Mouse (Mus musculus) thymus, postnatal 14 days (tissue): ENCODE measurements around the gene Stk39.

Experiments used
- DNase-seq: peaks from one replicate; pipeline ENCODE4 v3.0.0; 2021

Stk39 gene

DNA sequence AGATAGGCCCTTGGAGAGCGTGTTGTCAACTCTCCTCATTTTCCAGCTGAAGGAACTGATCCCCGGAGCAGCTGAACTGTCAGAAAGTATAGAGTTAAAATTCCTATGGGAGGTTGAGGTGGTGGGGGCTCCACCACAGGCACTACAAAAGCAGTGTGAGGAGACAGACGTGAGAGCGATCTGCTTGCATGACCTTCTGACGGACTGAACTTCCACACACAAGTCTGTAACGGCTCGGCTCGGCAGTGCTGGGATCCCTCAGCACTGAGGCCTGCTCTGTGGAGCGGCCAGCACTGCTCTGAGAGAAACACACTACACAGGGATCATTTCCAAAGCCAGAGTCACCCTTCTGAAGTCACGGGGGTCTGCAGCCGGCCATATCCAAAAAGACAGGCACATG, 92.4 kb downstream of the Stk39 start:
- no peak for DNase-seq

DNA sequence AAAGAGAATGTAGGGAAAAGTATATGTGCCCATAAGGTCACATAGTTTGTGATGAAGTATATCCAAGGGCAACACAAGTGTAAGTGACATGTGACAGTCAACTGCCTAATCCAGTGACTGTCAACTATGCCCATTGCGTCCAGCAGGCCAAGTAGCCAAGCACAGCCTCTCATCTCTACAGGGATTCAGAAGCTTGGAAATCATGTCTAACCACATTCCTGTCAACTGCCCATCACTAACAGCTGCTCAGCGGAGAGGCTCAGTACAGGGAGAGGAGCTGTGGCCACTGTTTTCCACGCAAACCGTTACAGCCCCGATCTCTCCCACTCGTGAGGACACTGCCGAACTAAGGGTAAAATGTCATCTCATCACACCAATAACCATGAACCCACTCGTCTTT, 93.7 kb downstream of the Stk39 start:
- DNase-seq, result no peak

DNA sequence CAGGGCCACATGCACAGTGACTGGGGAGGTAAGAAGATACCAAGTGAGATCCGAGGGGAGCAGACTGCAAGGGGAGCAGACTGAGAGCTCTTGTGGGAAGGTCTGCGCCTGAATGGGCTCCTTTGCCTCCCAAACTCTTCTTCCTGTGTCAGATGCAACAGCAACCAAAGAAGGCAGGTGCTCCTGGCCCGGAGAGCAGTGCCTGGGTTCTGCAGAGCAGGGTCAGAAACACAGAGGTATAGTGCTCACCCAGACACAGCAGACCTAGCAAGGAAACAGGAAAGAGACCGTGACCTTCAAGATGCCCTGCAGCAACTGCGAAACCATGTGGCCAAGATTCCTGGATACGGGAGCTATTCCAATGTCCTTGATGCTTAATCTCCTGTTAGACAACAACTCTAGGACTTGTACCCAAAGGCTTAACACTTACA, 94.8 kb downstream of the Stk39 start:
- no peak for DNase-seq

DNA sequence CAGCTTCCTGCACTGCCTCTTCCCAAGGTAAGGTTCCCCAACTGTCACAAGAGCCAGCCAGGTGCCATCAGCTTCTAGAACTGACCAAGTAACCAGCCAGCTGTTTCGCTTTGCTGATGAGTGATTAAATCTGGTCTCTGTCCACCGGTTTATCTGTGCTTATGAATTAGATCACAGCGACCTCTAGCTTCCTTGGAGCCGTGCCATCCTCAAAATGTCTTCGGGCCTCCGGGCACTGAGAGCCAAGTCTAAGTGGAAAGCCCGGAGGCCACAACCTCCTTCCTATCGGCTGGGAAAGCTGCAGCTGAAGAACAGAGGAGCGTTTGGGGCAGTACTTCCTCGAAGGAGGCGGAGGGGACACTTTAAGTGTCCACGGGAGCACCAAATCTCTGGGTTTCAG, 95.4 kb downstream of the Stk39 start:
- DNase-seq, result no peak

DNA sequence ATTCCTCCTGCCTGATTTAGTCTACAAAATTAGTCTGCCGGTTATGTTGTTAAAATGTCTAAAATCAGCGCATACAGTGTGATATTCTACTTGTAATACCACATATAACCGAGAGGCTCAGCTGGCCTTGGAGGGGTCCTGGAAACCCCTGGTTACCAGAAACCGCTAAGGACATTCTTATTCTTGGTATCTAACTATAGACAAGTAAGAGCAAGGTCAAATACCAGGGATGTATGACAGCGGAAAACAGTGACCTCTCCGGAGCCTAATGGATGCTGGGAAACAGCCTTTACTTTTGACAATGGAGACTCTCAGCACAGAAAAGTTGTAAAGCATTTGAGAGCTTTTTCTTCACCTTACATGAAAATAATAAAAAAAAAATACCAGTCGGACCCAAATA, 97.9 kb downstream of the Stk39 start:
- no peak for DNase-seq

DNA sequence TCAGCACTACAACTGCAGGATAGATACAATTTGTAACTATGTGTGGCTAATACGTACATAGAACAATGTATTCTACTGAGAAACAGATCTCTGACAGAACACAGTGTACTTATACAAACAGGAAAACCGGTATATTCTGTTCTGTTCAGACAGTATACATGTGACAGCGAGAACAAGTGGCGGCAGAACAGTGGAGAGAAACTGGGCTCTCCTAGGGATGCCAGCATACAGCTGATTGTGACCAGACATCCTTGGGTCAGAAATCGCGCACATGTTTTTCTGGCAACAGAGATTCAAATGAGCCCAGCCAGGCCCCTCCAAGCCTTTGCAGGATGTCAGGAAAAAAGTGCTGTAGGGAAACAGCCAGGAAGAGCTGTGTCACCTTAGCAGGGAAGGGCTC, 100.2 kb downstream of the Stk39 start:
- no peak for DNase-seq

DNA sequence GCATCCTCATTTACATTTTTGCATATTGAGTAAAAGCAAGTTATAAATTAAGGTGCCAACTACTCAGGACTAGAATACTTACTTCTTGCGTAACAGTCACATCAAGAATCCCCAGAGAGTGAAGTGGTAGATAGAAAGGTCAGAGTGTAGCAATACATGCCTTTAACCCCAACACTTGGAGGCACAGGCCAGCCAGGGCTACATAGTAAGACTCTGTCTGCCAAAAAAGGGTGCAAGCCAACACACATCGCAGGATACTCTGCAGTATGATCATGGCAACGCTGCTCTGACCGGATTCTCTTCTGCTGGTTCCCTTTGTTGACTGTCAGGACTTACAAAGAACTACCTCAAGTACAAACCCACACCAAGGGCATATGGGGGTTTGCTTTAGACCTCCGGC, 101.7 kb downstream of the Stk39 start:
- no peak for DNase-seq

DNA sequence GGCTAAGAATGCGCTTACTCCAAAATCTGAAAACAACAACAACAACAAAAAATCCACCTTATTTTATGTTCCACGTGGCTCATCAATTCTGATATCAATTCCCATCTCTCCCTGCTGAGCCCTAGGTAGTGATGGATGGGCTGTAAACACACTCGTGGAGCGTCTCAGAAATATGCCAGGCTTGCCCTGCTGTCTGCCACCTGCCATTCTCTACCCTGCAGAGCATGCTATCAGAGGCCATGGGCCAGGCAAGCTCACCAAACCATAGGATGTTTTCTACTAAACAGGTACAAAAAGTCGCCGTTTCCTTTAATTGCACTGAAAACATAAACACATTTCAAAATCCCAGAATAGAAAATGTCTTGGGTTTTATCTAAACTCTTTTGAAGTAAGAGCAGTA, 103.0 kb downstream of the Stk39 start:
- no peak for DNase-seq

DNA sequence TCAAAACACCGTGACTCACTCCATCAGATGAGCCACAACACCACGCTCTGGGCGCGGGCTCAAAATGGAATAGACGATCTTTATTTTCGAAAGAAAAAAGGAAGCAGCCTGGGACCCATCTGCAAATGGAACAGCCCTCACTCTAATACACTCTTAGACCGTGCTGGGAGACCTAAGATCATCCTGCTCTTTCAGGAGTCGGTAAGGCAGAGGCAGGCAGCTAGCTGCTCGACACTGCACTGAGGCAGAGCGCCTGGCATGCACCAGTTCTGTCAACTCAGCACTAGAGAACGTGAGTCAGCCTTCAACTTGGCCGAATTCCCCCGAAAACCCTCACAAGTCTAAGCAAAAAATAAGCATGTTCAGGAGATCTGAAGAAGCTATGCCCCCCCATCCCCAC, 104.1 kb downstream of the Stk39 start:
- DNase-seq, result no peak

DNA sequence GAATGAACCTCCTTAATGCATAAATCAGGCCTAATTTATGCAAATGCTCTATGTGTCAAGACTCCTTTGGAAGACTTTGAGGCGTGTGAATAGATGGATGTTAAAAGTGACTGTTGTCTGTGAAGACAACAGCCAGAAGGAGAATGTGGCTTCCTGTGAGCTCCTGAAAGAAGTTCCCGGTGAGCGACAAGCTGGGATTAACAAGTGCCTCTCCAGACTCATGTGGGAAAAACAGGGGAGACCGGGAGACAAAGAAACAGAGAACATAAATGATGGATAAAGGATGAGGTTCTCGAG, 105.2 kb downstream of the Stk39 start:
- no peak for DNase-seq

DNA sequence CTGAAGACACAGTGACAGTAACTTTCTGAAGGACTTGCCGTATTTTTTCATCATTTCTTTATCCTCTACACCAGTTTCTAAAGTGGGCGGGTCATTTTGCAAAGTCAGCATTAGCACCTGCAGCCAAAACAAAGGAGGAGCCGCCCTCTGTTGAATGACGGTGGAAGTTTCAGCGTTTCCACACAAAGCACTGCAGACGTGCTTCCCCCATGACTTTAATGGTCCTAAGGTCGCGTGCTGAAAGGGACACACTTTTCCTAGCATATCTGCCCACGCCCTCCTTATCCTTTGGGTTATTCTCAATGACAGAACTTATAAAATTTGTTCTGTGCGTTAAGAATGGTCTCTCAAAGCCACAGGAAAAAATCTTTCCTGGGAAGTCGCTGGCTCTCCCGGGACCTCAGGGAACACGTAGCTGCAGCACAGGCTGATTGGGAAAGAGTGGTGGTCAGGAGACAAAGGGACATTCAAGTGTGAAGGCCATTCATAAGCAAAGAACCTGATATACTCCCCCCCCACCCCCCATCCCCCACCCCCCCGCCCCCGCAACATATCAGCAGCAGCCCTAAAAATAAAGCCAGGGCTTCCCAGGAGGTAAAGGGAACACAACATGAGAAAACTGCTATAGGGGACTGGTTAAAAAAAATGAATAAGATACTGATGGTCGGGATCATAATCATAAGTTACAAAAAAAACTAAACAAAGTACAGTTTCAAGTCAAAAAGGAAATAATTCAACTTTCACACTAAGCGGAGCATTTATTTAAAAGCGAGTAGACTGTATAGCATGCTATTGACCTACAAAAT, 105.8 kb downstream of the Stk39 start:
- peak; percentile 66 for DNase-seq

DNA sequence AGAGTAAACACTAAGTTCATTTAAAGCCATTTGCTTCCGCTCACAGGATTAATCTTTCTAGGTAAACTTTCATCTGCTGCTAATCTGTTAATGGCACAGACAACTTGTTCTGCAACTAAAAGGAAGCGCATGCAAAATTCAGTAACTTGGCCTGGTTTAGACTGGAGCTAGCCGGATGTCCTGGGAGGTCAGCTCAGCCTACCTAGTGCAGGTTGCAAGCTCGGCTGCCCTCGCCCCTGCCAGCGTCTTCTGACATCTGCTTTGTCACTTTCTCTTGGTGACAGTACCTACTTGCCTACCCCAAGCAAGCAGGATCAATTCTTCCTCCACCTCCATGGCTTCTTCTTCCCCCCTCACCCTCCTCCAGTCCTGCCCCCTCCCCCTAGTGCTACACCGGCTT, 106.6 kb downstream of the Stk39 start:
- no peak for DNase-seq

DNA sequence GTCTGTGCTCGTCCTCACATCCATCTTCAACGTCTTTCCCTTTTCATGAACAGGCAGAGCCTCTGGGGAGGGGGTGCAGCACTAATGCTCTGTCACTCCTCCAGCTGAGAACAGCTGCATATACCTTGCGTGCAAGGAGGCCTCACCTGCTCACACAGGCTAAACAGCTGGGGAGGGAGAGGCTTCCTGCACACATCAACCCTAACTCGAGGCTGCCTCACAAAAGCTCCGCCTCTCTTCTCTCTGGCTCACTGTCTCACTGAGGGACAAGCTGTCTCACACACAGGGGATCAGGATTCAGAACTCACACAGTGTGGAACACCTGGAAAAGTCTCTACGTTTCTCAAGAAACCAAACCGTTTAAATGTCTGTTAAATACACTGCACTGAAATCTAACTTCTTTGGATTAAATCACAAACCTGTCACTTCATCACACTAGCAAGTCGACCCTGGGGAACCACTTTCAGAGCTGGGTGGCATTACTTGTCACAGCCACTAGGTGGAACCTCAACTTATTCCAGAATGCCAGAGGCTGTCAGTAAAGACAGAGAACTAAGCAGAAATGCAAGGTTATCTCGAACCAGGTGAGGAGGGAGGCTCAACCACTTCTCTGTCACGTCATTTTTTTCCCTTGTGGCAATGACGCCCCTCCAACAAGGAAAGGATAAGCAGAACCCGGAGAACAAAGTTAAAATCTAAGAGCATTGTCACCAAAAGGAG, 107.7 kb downstream of the Stk39 start:
- peak; percentile 72 for DNase-seq

DNA sequence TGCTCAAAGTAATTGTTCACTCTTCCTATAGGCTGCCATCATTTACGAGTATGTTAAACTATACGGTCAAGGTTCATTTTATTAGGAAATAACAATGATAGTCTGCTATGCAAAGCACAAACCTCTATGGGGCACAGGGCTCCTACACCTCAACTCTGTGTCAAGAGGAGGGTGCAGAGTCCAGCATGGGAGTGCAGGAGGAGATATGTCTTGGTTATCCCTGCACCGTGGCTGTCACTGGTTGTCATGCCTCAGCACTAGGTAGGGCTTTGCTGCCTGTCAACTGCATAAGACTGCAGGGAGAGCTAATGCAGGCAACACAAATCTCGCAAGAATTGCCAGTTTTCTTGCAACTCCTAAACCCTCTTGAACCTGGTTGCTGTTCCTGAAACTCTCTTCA, 108.9 kb downstream of the Stk39 start:
- no peak for DNase-seq

DNA sequence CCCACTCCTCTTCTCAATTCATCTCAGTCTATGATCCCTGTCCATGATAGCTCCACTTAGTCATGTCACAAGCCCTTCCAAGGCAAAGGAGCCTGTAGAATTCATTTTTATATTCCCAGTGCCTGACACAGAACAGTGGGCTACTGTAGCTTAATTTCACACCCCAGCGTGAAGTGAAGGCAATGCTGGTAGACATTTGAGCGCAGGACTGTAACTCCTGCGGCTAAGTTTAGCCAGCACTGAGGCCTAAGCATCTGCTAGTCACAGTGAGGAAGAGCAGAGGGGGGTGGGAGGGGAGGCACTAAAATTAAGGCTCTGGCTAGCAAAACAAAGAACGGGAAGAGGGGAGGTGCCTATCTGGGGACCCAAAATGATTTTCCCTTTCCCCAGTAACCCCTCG, 110.4 kb downstream of the Stk39 start:
- DNase-seq, result no peak

DNA sequence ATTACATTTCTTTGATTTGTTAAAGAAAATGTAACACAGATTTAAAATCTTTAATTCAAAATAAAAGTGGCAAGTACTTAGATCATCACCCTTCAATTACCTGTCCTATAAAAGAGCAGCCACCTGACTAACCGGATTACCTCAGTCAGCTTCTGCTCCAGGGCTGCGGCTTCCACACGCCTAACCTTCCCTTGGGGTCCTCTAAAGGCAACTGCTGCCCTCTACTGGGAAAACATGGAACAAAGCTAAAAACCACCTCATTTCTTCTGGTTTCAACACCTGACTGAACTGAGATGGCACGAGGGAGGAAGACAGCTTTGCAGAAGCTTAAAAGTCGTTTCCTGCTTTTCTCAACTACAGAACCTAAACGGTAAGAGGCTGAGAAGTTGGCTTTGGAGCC, 121.4 kb downstream of the Stk39 start:
- DNase-seq, result peak; percentile 83

DNA sequence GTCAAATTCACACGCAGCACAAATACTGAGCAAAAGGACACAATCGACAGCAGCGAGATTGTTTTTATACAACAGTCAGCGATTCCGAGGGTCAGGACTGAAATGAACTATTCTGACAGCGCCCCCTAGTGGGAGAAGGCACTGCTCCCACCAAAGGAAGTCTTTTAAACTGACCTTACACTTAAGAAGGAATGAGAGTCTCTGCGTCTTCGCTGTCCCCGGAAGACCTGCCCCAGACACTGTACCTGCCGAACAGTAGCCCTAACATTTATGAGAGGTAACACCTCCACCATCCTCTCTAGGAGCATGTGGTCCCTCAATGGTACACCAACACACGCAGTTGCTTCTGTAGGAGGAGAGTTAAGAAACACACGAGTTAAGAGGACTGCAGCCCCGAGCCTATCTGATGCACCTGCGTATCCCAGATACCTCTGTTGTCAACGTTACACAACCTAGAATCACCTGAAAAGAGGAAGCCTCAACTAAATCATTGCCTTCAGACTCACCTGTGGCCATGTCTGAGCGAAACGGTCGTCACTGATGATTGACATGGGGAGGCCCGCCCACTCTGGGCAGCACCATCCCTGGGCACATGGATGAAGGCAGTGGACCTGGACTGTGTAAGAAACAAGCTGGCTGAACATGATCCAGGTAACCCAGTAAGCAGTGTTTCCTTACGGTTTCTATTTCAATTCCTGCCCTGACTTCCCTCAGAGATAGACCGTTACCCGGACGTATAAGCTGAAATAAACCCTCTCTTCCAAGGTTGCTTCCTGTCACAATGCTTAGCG, 122.3 kb downstream of the Stk39 start:
- peak; percentile 79 for DNase-seq

DNA sequence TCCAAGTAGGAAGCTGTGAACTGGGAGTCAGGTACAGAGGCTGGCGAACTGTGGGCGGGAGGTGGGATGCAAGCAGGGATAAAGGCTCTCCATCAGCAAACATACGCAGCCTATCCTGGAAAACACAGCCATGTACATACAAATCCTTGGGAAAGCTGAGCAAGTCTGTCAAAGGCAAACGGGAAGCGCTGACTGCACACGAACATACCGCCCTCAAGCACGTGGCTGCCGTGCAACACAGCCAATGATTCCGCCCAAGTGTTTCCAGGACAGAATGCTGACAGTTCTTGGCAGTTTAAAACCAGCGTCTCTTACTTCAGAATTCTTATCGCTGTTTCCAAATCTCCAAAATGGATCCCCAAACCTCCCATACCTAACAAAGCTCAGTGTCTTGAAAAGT, 123.1 kb downstream of the Stk39 start:
- no peak for DNase-seq

DNA sequence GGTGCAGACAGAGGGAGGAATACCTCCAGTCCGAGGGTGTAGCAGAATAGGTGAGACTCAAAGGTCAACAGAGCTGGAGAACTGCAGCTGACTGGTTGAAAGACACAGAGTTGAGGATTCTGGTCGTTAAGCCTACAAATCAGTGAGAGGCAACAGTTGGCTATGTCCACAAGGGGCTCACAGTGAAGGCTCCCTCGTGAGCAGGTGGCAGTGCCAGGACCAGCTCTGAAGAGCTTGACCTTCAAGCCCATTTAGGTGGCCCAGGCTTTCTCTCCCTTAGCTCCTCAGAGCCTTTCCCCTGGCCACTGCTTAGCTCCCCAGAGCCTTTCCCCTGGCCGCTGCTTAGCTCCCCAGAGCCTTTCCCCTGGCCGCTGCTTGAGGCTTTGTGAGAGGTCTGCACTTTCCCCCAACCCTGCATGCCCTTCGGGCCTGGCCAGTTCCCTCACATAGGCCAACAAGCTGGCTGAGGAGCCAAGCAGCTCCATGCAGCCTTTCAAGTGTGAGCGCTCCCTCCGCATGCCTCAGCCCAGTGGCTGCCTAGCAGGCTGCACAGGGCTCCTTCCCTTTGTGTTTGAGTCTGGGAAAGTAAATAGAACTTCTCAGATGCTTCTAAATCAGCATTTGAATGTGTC, 125.3 kb downstream of the Stk39 start:
- DNase-seq, result no peak

DNA sequence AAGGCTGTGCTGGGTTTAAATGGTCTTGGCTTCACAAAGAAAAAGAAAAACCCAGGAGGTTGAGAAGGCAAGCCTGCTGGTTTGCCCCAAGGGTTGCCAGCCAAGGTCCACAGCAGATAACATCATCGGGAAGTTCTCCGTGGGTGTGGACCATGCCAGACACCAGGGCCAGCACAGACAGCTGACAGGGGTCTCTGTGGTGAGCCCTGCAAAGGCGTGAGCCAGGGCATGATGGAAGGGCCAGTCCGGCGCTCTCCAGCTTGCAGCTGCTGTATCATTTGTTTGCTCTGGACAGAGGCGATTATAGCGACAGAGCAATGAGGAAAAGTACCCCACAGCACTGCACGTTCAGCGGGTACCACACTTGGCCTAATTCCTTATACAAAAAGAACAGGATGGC, 126.8 kb downstream of the Stk39 start:
- DNase-seq, result no peak

DNA sequence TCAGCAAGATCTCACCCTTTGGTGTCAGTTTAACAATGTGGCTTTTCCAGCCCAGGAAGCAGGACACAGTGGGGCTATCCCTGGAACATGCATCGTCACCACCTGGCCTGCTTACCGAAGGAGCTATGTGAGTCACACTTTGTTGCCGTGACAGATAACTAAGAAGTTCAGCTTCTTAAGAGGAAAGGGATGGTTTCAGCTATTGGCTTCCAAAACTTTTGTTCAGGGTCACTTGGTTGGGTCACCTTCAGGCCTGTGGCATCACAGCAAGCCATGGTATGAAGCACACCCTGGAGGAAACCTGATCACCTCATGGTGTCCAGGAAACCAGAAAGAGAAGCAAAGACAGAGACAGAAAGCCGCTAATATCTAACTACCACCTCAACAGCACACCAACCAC, 128.3 kb downstream of the Stk39 start:
- no peak for DNase-seq

DNA sequence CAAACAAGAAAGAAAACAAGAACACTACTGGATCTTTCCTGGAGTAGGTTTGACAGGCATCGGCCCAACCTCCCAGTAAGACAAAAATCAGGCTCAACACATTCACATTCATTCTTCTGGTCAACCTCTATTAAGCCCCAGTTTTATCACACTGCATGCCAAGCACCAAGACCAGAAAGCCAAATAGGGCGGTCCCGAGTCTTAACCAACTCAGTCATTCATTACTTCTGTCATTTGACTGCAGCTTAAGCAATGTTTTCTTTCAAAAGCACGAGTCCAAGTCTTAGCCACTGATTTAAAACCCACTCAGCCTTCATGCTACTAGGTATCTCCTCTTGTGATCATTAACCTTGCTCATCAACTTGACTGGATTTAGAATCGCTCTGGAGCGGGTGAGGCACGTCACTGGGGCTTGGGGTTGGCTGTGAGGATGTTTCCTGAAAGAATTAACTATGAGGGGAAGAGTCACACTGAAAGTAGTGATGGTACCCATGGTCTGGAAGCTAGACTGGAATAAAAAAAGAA, 129.9 kb downstream of the Stk39 start:
- no peak for DNase-seq

DNA sequence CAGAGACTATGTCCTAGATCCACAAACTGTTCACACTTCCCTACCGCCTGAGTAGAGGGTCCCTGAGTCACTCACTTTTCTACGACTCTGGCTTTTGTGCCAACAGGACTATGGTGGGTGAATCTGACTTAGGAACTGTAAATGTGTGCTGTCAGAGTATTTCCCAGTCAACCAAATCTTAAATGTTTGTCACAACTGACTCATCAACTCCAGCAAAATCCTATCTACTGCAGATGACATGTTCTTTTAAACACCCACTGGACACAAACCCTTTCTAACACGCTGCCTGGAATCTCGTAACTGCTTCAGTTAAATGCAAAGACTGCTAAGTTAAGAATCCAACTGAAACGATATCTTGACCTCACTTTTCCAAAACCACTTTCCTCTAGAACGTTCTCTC, 135.2 kb downstream of the Stk39 start:
- no peak for DNase-seq
